Mouse (Mus musculus): ENCODE data around the gene H2-Q10.

H2-Q10 gene

GRCm38 (mm10) chr17:35514756-35515155, 44.9 kb downstream of the H2-Q10 start:
- DNase-seq (ENCODE audit: low spot score in 2 of 2), result no peak

DNA sequence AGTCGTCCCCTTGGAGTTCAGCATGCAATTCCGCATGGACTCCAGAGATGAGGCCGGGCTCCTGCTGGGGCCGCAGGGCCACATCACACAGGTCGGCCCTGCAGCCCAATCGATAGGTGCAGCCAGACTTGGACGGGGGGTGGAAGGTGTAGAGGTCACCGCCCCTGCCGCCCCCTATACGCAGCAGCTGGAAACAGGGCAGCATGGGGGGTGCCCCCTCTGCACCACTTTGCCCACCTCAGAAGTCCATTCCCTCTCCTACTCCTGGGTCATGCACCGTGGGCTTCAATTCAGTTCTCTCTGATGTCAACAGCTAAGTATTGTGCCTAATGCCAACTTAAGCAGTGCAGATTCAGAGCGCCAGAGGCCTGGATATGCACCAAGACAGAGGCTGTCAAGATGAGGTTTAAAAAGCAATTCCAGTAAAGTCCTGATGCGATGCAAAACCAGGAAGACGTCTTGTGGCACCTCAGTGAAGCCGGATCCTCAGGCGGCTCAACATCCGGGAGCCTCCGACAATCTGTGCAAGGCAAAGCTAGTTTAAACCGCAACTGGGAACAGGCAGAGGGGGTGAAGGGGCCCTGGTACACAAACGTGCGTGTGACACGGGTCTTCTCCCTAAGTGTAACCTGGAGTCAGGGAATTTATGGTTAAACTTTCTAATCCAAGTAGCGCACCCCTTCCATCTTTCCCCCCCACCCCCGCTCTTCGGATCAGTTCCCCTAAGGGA, 46.2 kb downstream of the H2-Q10 start:
- no peak for DNase-seq (ENCODE audit: low spot score in 2 of 2)

DNA sequence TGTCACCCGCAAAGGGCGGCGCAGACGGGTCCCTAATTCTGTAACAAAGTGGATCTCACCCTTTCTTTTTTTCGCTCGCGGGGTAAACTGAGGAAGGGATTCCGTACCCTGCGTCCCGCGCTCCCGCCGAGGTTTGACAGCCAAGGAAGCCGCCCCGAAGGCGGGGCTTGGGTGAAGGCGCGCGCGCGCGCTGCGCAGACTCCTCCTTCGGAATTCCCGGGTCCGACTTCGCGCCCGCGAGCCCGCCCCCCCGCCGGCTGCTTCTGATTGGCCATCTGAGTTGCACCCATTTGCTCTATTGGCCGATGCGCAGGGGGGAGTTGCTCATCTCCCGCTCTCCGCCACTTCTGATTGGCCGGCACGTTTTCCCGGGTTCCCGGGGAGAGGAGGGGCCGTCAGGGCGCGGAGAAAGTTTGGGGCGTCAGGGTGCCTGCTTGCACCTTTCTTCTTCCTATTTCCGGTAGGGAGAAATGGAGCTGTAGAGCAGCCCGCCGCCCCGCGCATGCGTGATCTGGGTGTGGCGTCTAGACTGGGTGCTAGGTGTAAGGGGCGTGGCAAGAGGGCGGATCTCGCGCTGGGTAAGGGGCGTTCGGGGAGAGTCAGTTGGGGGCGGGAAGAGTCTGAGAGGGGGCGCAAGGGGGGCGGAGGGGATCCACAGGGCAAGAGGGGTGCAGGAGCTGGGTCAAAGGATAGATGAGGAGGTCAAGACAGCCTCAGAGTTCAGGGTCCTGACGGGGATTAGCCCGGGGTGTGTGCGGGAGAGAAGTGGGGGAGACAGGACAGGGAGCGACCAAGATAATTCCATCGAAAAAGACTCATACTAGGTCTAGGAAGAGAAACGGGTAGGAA, 47.0 kb downstream of the H2-Q10 start, which contains the start of the genes Tcf19 and Cchcr1:
Gene Tcf19, minus strand, starts transcription at position 173 of the 849 bp plus-strand sequence.
Gene Cchcr1, plus strand, starts transcription at position 449 of the 849 bp plus-strand sequence.
- DNase-seq (ENCODE audit: low spot score in 2 of 2), result peak; percentile 93 to 96

- DNase-seq (ENCODE audit: low spot score in 2 of 2), result no peak
Measured at GRCm38 (mm10) chr17:35517526-35517925, 47.6 kb downstream of the H2-Q10 start.

Data from left cerebral cortex, adult 9 months (tissue).